Mouse (Mus musculus) intestine, embryonic 14.5 days (tissue): Measurements from ENCODE around the gene Adgrd1. TPM values are rescaled to one million over a fixed set of nuclear protein-coding genes. Genes with fewer than 3 reads are reported as not detected.

Experiments used
- ATAC-seq: fragments of 200-750 bp; cut with Nextera tagmentation; replicated peaks from 2 replicates; pipeline ENCODE4 v1.8.0; 2017; ENCODE audit warnings: low read depth, moderate number of reproducible peaks, moderate TSS enrichment, moderate library complexity; ENCODE audit not compliant: low FRiP score, low TSS enrichment
- DNase-seq: peaks from one replicate; pipeline ENCODE4 v3.0.0-alpha.2; 2018; ENCODE audit warnings: low spot score
- H3K27ac ChIP-seq: fragments of 300-500 bp; sonication (generic); 2 replicates; pipeline ENCODE4 v1.5.1; 2014; ENCODE audit warnings: low read depth, mild to moderate bottlenecking, control low read depth
- H3K27me3 ChIP-seq: fragments of 300-500 bp; sonication (generic); replicated peaks from 2 replicates; pipeline ENCODE4 v1.6.1; 2014; ENCODE audit warnings: low read length, control low read depth; ENCODE audit not compliant: control insufficient read depth, insufficient read depth
- H3K36me3 ChIP-seq: fragments of 300-500 bp; sonication (generic); 2 replicates; pipeline ENCODE4 v1.6.1; 2014; ENCODE audit warnings: low read length, control low read depth; ENCODE audit not compliant: control insufficient read depth, insufficient read depth
- H3K4me1 ChIP-seq: fragments of 300-500 bp; sonication (generic); replicated peaks from 2 replicates; pipeline ENCODE4 v1.6.1; 2014; ENCODE audit warnings: low read length, control low read depth, mixed read lengths; ENCODE audit not compliant: control insufficient read depth, insufficient read depth
- H3K4me2 ChIP-seq: fragments of 300-500 bp; sonication (generic); 2 replicates; pipeline ENCODE4 v1.6.1; 2014; ENCODE audit warnings: low read length
- H3K4me3 ChIP-seq: fragments of 300-500 bp; sonication (generic); 2 replicates; pipeline ENCODE4 v1.5.1; 2014; ENCODE audit warnings: low read depth, low read length, control low read depth, mixed read lengths
- H3K9ac ChIP-seq: fragments of 300-500 bp; sonication (generic); 2 replicates; pipeline ENCODE4 v1.6.1; 2014; ENCODE audit warnings: mild to moderate bottlenecking, low read length
- H3K9me3 ChIP-seq: fragments of 300-500 bp; sonication (generic); 2 replicates; pipeline ENCODE4 v1.6.1; 2016; ENCODE audit warnings: low read length, control low read depth; ENCODE audit not compliant: control insufficient read depth
- WGBS: fragments of 180-500 bp; shearing (Covaris S2); extraction: QIAGEN DNeasy Blood & Tissue Kit; methylation state at CpG from one replicate; pipeline ENCODE4 v1.1.7; 2014; 5-methylcytosine and 5-hydroxymethylcytosine counted together
- polyA plus RNA-seq: library from polyadenylated mRNA; unstranded; fragments of >200 nt; fragmentation: Nextera tagmentation; extraction: Ambion mirVana; gene quantifications from 2 replicates; pipeline ENCODE4 v1.2.1, GENCODE M21; 2014

Adgrd1 gene
- polyA plus RNA-seq = 0.62 and 1.1 TPM in 2 replicates

GRCm38 (mm10) chr5:129096511-129096910 is at the start of gene Adgrd1:
Adgrd1 (plus strand) TSS chr5:129096750.
- WGBS = 27% methylated on average over 6 of the region's 6 CpGs
- no peak within 1 kb of the TSS for H3K9ac ChIP-seq
- no peak for ATAC-seq

GRCm38 (mm10) chr5:129049372-129049771 is 47.2 kb upstream of the Adgrd1 start:
- Histone ChIP-seq H3K9ac (no peak overlapping the region), H3K4me1 (no peaks in the 10 kb centered on the region), H3K9me3 (no peaks in the 10 kb centered on the region), H3K4me2 (no peak overlapping the region), H3K4me3 (no peak overlapping the region), H3K27me3 (no peaks in the 10 kb centered on the region), H3K27ac (no peak overlapping the region), H3K36me3 (no peaks in the 10 kb centered on the region)
- no peak for DNase-seq
- ATAC-seq = no peak
- 77% methylated on average over 9 of the region's 9 CpGs for WGBS

More at GRCm38 (mm10) chr5:129096511-129096910, at the start of gene Adgrd1:
- no peaks in the 10 kb centered on the region for H3K27me3 ChIP-seq
- no peak within 1 kb of the TSS for H3K4me2 ChIP-seq
- DNase-seq = no peak
- no peaks in the 10 kb centered on the region for H3K36me3 ChIP-seq
- H3K4me1 ChIP-seq = peaks cover 7% of the 10 kb centered on the region
- no peaks in the 10 kb centered on the region for H3K9me3 ChIP-seq
- H3K4me3 ChIP-seq = no peak within 1 kb of the TSS
- H3K27ac ChIP-seq = no peak within 1 kb of the TSS

- H3K9ac ChIP-seq = no peak overlapping the region
- no peak overlapping the region for H3K4me2 ChIP-seq
- 86% methylated on average over 3 of the region's 3 CpGs for WGBS
- H3K4me1 ChIP-seq = no peaks in the 10 kb centered on the region
- no peaks in the 10 kb centered on the region for H3K27me3 ChIP-seq
- no peak for ATAC-seq
- DNase-seq = no peak
- H3K4me3 ChIP-seq = no peak overlapping the region
- H3K27ac ChIP-seq = no peak overlapping the region
- H3K36me3 ChIP-seq = no peaks in the 10 kb centered on the region
- no peaks in the 10 kb centered on the region for H3K9me3 ChIP-seq
Measured at GRCm38 (mm10) chr5:129051910-129052309, 44.6 kb upstream of the Adgrd1 start.

GRCm38 (mm10) chr5:129052636-129053355 is 43.8 kb upstream of the Adgrd1 start:
- Histone ChIP-seq H3K27ac (no peak overlapping the region), H3K36me3 (no peaks in the 10 kb centered on the region), H3K4me1 (no peaks in the 10 kb centered on the region), H3K4me2 (no peak overlapping the region), H3K4me3 (no peak overlapping the region), H3K9me3 (no peaks in the 10 kb centered on the region), H3K9ac (no peak overlapping the region), H3K27me3 (no peaks in the 10 kb centered on the region)
- DNase-seq (no peak), ATAC-seq (no peak)
- WGBS = 34% methylated on average over 20 of the region's 20 CpGs

- no peaks in the 10 kb centered on the region for H3K9me3 ChIP-seq
- ATAC-seq = no peak
Measured at GRCm38 (mm10) chr5:129054675-129055284, 41.8 kb upstream of the Adgrd1 start.

GRCm38 (mm10) chr5:129059116-129059515 is 37.4 kb upstream of the Adgrd1 start:
- no peak for ATAC-seq

More at GRCm38 (mm10) chr5:129054675-129055284, 41.8 kb upstream of the Adgrd1 start:
- no peak for DNase-seq
- WGBS = 76% methylated on average over 9 of the region's 9 CpGs
- H3K9ac ChIP-seq = no peak overlapping the region
- no peaks in the 10 kb centered on the region for H3K36me3 ChIP-seq
- H3K4me1 ChIP-seq = no peaks in the 10 kb centered on the region
- no peak overlapping the region for H3K4me3 ChIP-seq
- H3K27me3 ChIP-seq = no peaks in the 10 kb centered on the region
- H3K4me2 ChIP-seq = no peak overlapping the region
- H3K27ac ChIP-seq = no peak overlapping the region

GRCm38 (mm10) chr5:129061579-129061978 is 35.0 kb upstream of the Adgrd1 start:
- DNase-seq = peak; percentile 80
- Histone ChIP-seq H3K4me2 (no peak overlapping the region), H3K9me3 (no peaks in the 10 kb centered on the region), H3K27me3 (0 out of 2 replicates have a peak, but pooled peaks cover 8% of the 10 kb centered on the region), H3K9ac (no peak overlapping the region), H3K4me3 (no peak overlapping the region), H3K27ac (no peak overlapping the region), H3K4me1 (peaks cover 5% of the 10 kb centered on the region; the same call in 1 of the 2 replicates), H3K36me3 (no peaks in the 10 kb centered on the region)
- WGBS = 22% methylated on average over 13 of the region's 13 CpGs
- 0 out of 2 replicates have a peak, but pooled peaks have one; percentile 48 for ATAC-seq

More at GRCm38 (mm10) chr5:129059116-129059515, 37.4 kb upstream of the Adgrd1 start:
- 85% methylated on average over 3 of the region's 3 CpGs for WGBS
- DNase-seq = no peak
- H3K4me3 ChIP-seq = no peak overlapping the region
- no peak overlapping the region for H3K9ac ChIP-seq
- H3K9me3 ChIP-seq = no peaks in the 10 kb centered on the region
- 0 out of 2 replicates have a peak, but pooled peaks cover 8% of the 10 kb centered on the region for H3K27me3 ChIP-seq
- no peaks in the 10 kb centered on the region for H3K36me3 ChIP-seq
- H3K4me1 ChIP-seq = peaks cover 5% of the 10 kb centered on the region; the same call in 1 of the 2 replicates
- H3K4me2 ChIP-seq = no peak overlapping the region
- no peak overlapping the region for H3K27ac ChIP-seq

GRCm38 (mm10) chr5:129063037-129063791 is 33.3 kb upstream of the Adgrd1 start:
- Histone ChIP-seq H3K9me3 (no peaks in the 10 kb centered on the region), H3K4me3 (0 out of 2 replicates have a peak overlapping the region, but pooled peaks have one; percentile 4), H3K4me2 (peak overlapping the region; percentile 45), H3K27ac (no peak overlapping the region), H3K4me1 (peaks cover 5% of the 10 kb centered on the region; the same call in 1 of the 2 replicates), H3K9ac (no peak overlapping the region), H3K27me3 (0 out of 2 replicates have a peak, but pooled peaks cover 8% of the 10 kb centered on the region), H3K36me3 (no peaks in the 10 kb centered on the region)
- ATAC-seq (peak; percentile 37; the same call in 1 of the 2 replicates), DNase-seq (peak; percentile 90)
- 10% methylated on average over 21 of the region's 21 CpGs for WGBS
